Mouse (Mus musculus): ENCODE results near the gene Haus4. TPM values are rescaled to one million over a fixed set of nuclear protein-coding genes. Genes with fewer than 3 reads are reported as not detected.

Haus4 gene
- polyA plus RNA-seq, 1 experiment from 2014 or later, result 50.2 TPM

- Histone ChIP-seq H3K27me3 (ENCODE audit: insufficient read depth, poor library complexity, severe bottlenecking) (no peaks in the 10 kb centered on the region), H3K27ac (no peak overlapping the region), H3K4me3 (no peak overlapping the region), H3K9me3 (no peaks in the 10 kb centered on the region), H3K36me3 (peaks cover 13% of the 10 kb centered on the region), H3K4me1 (peaks cover 18% of the 10 kb centered on the region)
- no peak for DNase-seq (ENCODE audit: low spot score)
- WGBS, result 81% methylated on average over 7 of the region's 7 CpGs
These were observed 25.2 kb upstream of the Haus4 start for GRCm38 (mm10) chr14:54579638-54580037.

DNA sequence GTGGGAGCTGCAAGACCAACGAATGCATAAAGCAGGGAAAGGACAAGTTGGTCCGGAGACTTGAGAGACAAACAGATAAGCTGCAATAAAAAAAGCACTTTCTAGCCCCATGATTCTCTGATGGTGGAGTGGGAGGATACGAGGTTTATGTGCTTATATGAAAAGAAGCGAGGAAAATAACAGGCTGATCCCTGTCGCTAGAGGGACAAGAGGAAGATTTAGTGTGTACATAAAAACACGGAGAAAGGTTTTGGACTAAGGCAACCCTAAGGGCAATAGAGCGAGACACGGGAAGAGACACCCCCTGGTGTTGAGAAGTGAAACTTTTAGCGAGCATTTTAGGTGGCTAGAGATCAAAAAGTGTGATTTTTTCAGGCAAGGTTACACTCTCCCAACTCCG, 23.6 kb upstream of the Haus4 start:
- peaks cover 16% of the 10 kb centered on the region for H3K36me3 ChIP-seq
- no peak for DNase-seq (ENCODE audit: low spot score)
- H3K27ac ChIP-seq, result peak overlapping the region; percentile 95
- WGBS, result 1% methylated on average over 10 of the region's 10 CpGs
- no peaks in the 10 kb centered on the region for H3K9me3 ChIP-seq
- H3K4me3 ChIP-seq, result peak overlapping the region; percentile 93
- H3K4me1 ChIP-seq, result peaks cover 34% of the 10 kb centered on the region
- no peaks in the 10 kb centered on the region for H3K27me3 ChIP-seq (ENCODE audit: insufficient read depth, poor library complexity, severe bottlenecking)

- Histone ChIP-seq H3K27me3 (ENCODE audit: insufficient read depth, poor library complexity, severe bottlenecking) (no peaks in the 10 kb centered on the region), H3K4me3 (peak within 1 kb of the TSS; percentile 93), H3K9me3 (no peaks in the 10 kb centered on the region), H3K36me3 (peaks cover 15% of the 10 kb centered on the region), H3K27ac (peak within 1 kb of the TSS; percentile 95), H3K4me1 (peaks cover 39% of the 10 kb centered on the region)
- WGBS, result under 1% methylated on average over 66 of the region's 66 CpGs
- peak; percentile 96 for DNase-seq (ENCODE audit: low spot score)
These were observed 22.9 kb upstream of the Haus4 start, which contains the start of gene Ajuba for GRCm38 (mm10) chr14:54577089-54577982. Gene Ajuba (minus strand): TSS chr14:54577558.

- peak overlapping the region; percentile 95 for H3K27ac ChIP-seq
- H3K4me1 ChIP-seq, result peaks cover 47% of the 10 kb centered on the region
- peak overlapping the region; percentile 93 for H3K4me3 ChIP-seq
- H3K36me3 ChIP-seq, result peaks cover 24% of the 10 kb centered on the region
- WGBS, result under 1% methylated on average over 84 of the region's 84 CpGs
- DNase-seq (ENCODE audit: low spot score), result no peak
- H3K9me3 ChIP-seq, result no peaks in the 10 kb centered on the region
- H3K27me3 ChIP-seq (ENCODE audit: insufficient read depth, poor library complexity, severe bottlenecking), result no peaks in the 10 kb centered on the region
These were observed 22.0 kb upstream of the Haus4 start for GRCm38 (mm10) chr14:54576241-54577088.

DNA sequence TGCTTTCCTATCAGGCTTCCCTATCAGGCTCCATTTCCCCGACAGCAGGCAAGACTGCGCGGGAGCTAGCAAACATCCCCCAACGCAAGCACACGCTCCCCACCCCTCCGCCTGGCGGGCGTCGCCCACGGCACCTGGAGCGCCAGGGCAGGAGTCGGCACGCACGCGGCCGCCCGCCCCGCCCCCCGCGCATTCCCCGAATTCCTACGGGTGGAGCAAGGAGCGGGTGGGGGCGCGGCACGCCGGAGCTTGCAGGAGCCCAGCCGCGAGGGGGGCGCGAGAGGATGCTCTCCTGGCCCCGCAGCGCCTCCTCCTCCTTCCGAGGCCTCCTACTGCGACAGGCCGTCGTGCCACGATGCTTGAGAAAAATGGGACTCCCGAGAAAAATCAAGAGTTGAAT, 21.2 kb upstream of the Haus4 start:
- H3K36me3 ChIP-seq, result peaks cover 32% of the 10 kb centered on the region
- H3K27me3 ChIP-seq (ENCODE audit: insufficient read depth, poor library complexity, severe bottlenecking), result no peaks in the 10 kb centered on the region
- H3K27ac ChIP-seq, result peak overlapping the region; percentile 95
- DNase-seq (ENCODE audit: low spot score), result peak; percentile 93
- no peaks in the 10 kb centered on the region for H3K9me3 ChIP-seq
- H3K4me1 ChIP-seq, result peaks cover 54% of the 10 kb centered on the region
- under 1% methylated on average over 39 of the region's 39 CpGs for whole genome bisulfite sequencing
- H3K4me3 ChIP-seq, result peak overlapping the region; percentile 93

GRCm38 (mm10) chr14:54575031-54575430, 20.6 kb upstream of the Haus4 start:
- Histone ChIP-seq H3K27me3 (ENCODE audit: insufficient read depth, poor library complexity, severe bottlenecking) (no peaks in the 10 kb centered on the region), H3K9me3 (no peaks in the 10 kb centered on the region), H3K4me1 (peaks cover 58% of the 10 kb centered on the region), H3K27ac (peak overlapping the region; percentile 95), H3K36me3 (peaks cover 37% of the 10 kb centered on the region), H3K4me3 (peak overlapping the region; percentile 93)
- DNase-seq (ENCODE audit: low spot score), result no peak
- WGBS, result under 1% methylated on average over 8 of the region's 8 CpGs

GRCm38 (mm10) chr14:54574253-54574652, 19.8 kb upstream of the Haus4 start:
- Histone ChIP-seq H3K9me3 (no peaks in the 10 kb centered on the region), H3K36me3 (peaks cover 45% of the 10 kb centered on the region), H3K27ac (peak overlapping the region; percentile 95), H3K4me3 (peak overlapping the region; percentile 93), H3K4me1 (peaks cover 66% of the 10 kb centered on the region), H3K27me3 (ENCODE audit: insufficient read depth, poor library complexity, severe bottlenecking) (no peaks in the 10 kb centered on the region)
- WGBS, result 13% methylated on average over 4 of the region's 4 CpGs
- no peak for DNase-seq (ENCODE audit: low spot score)

- 5% methylated on average over 13 of the region's 14 CpGs for WGBS
- peak; percentile 96 for DNase-seq (ENCODE audit: low spot score)
- Histone ChIP-seq H3K4me3 (peak overlapping the region; percentile 93), H3K36me3 (peaks cover 57% of the 10 kb centered on the region), H3K27me3 (ENCODE audit: insufficient read depth, poor library complexity, severe bottlenecking) (no peaks in the 10 kb centered on the region), H3K4me1 (peaks cover 65% of the 10 kb centered on the region), H3K27ac (peak overlapping the region; percentile 95), H3K9me3 (no peaks in the 10 kb centered on the region)
These were observed 18.6 kb upstream of the Haus4 start for GRCm38 (mm10) chr14:54572790-54573736.

GRCm38 (mm10) chr14:54572122-54572521, 17.7 kb upstream of the Haus4 start:
- H3K4me3 ChIP-seq, result peak overlapping the region; percentile 93
- peaks cover 66% of the 10 kb centered on the region for H3K36me3 ChIP-seq
- H3K4me1 ChIP-seq, result peaks cover 65% of the 10 kb centered on the region
- no peaks in the 10 kb centered on the region for H3K27me3 ChIP-seq (ENCODE audit: insufficient read depth, poor library complexity, severe bottlenecking)
- no peaks in the 10 kb centered on the region for H3K9me3 ChIP-seq
- peak overlapping the region; percentile 95 for H3K27ac ChIP-seq
- WGBS, result 66% methylated on average over 4 of the region's 4 CpGs
- no peak for DNase-seq (ENCODE audit: low spot score)

DNA sequence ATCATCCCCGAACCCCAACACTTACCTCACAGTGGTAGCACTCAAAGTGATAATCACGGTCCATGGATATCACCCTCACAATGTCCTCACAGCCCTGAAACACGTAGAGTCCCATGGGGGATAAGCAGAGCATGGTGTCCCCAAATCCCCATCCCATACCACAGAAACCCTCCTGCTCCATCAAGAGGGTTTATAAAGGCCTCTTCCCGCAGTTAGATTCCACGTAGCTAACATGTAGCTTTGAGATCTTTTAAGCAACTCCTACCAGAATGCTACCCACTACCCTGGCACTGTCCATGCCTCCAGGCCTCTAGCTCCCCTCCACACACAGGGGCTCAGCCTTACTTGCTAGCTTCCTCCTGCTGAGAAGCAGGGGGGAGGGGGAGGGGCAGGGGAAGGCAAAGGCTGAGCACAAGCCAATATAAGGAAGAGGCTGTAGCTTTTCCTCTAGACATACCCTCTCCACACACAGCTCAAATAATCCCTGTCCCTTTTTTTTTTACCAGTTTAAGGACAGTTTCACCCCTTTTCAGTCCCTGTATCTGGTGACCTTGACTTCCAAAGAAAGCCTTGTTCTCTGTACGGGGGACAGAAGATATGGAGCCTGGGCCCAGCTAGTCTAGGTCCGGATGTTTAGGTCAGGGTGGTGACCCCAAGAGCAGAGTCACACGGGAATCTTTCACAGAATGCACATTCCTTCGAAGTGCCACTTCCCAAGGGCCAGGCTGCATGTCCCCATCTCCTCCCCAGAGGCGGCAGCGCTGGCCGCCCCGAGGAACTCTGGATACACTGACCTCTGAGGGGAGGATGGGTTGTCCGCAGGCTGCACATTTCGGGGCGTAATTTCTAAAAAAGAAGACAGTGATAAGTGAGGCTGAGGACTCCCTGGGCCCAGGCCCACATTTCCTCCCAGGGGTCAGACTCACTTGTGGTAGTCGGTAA, 15.3 kb upstream of the Haus4 start:
- Histone ChIP-seq H3K4me1 (peaks cover 58% of the 10 kb centered on the region), H3K27me3 (ENCODE audit: insufficient read depth, poor library complexity, severe bottlenecking) (no peaks in the 10 kb centered on the region), H3K36me3 (peaks cover 73% of the 10 kb centered on the region), H3K4me3 (no peak overlapping the region), H3K9me3 (no peaks in the 10 kb centered on the region), H3K27ac (peak overlapping the region; percentile 67)
- no peak for DNase-seq (ENCODE audit: low spot score)
- 52% methylated on average over 17 of the region's 17 CpGs for WGBS

- Histone ChIP-seq H3K4me3 (no peak overlapping the region), H3K27me3 (ENCODE audit: insufficient read depth, poor library complexity, severe bottlenecking) (no peaks in the 10 kb centered on the region), H3K4me1 (peaks cover 49% of the 10 kb centered on the region), H3K27ac (0 out of 2 replicates have a peak overlapping the region, but pooled peaks have one; percentile 67), H3K9me3 (no peaks in the 10 kb centered on the region), H3K36me3 (peaks cover 66% of the 10 kb centered on the region)
- DNase-seq (ENCODE audit: low spot score), result peak; percentile 88
- 74% methylated on average over 15 of the region's 15 CpGs for WGBS
These were observed 14.4 kb upstream of the Haus4 start for GRCm38 (mm10) chr14:54568694-54569414.
